Mouse (Mus musculus): ENCODE results near the gene Vmn1r7. TPM values are rescaled to one million over a fixed set of nuclear protein-coding genes. Genes with fewer than 3 reads are reported as not detected.
"Not testable (repeated sequence)": the region's sequence is repeated elsewhere in the genome, so short reads cannot be mapped to it uniquely, and the experiment has no call there.

Vmn1r7 gene
- polyA plus RNA-seq (2015; fragmentation: Nextera tagmentation; extraction: Ambion mirVana) = not detected in 2 replicates

DNA sequence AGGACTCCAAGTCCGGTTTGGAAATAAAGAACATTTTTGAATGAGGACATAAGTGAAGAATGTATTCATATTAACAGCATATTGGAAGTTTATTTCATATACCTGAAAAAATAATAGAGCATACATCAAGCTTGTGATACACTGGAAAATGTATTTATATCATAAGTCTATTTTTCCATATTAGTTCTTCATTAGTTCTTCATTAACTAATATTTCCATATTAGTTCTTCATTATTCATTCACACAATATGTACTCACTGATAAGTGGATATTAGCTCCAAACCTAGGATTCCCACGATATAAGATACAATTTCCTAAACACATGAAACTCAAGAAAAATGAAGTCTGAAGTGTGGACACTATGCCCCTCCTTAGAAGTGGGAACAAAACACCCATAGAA lies at the start of gene Vmn1r7:
Vmn1r7 (minus strand) TSS at position 101 of the 400 bp plus-strand sequence.
- H3K27ac ChIP-seq; ATAC-seq (replicated peaks); H3K36me3 ChIP-seq (replicated peaks); H3K4me1 ChIP-seq; H3K4me3 ChIP-seq; H3K9me3 ChIP-seq; H3K4me2 ChIP-seq; H3K9ac ChIP-seq; H3K27me3 ChIP-seq (replicated peaks): not testable (repeated sequence)
- WGBS = 80% methylated on average over 2 of the region's 2 CpGs

DNA sequence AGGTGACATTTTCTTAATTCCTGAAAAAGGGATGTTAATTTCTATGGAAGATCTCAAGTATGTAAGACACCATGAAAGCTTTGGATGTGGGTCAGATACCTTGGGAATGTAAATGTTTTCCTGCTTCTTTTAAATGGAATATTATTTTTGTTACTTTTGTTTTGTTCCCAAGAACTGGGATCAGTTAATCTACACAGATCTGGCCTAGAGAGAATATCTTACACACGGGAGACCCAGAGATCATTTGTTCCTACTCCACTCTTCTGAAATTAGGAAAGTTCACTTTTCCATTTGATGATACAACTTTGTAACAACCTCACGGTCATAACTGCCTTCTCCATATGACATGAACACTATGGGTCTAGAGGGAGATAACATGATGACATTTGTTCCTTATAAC lies 41.4 kb upstream of the Vmn1r7 start, which contains the start of gene Vmn1r9:
Vmn1r9 (plus strand) TSS at position 301 of the 400 bp plus-strand sequence.
- Histone ChIP-seq H3K27me3 (replicated peaks) (no peaks in the 10 kb centered on the region), H3K4me1 (no peaks in the 10 kb centered on the region), H3K9ac (no peak within 1 kb of the TSS), H3K9me3 (no peaks in the 10 kb centered on the region), H3K36me3 (replicated peaks) (no peaks in the 10 kb centered on the region), H3K4me3 (no peak within 1 kb of the TSS), H3K27ac (no peak within 1 kb of the TSS), H3K4me2 (no peak within 1 kb of the TSS)
- WGBS = 87% methylated on average over 2 of the region's 2 CpGs
- ATAC-seq (replicated peaks) = no peak

DNA sequence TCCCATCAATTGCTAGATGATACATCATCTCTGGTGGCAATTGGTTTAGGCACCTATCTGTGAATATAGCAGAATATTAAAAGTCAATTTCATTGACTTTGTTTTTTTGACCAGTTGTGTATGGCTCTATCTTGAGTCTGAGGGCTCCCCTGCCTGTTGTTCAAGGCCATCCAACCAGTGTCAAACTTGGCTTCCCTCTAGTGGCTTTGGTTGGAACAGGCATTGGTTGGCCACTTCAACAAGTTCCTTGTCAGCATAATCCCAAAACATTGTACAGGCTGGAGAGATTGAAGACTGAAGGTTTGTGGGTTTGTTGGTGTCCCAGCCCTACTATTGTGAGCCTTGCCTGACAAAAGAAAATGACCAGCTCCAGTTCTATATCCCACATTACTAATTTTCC lies 38.6 kb upstream of the Vmn1r7 start:
- ATAC-seq (replicated peaks) = no peak
- Histone ChIP-seq H3K9me3 (no peaks in the 10 kb centered on the region), H3K27me3 (replicated peaks) (no peaks in the 10 kb centered on the region), H3K4me3 (no peak overlapping the region), H3K4me2 (no peak overlapping the region), H3K9ac (no peak overlapping the region), H3K36me3 (replicated peaks) (no peaks in the 10 kb centered on the region), H3K4me1 (no peaks in the 10 kb centered on the region), H3K27ac (no peak overlapping the region)

DNA sequence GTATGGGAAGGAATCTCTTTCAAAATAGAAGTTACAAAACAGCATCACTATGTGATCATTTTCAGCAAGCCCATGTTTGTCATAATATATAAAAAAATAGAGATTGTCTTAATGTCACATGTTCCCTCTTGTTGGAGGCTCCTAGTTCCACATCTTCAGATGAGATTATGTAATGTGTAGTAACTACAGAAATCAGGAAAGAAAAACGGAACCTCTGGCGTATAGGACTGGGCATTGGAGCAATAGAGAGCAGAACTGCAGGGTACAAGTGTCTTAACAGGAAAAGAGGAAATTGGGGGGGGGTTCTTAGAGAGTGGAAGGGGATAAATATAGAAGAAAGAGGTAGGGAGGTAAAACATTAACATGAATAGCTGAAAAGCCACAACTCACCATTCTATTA lies 9.6 kb upstream of the Vmn1r7 start:
- WGBS = 90% methylated on average over 2 of the region's 2 CpGs
- Histone ChIP-seq H3K9ac (no peak overlapping the region), H3K4me1 (no peaks in the 10 kb centered on the region), H3K9me3 (no peaks in the 10 kb centered on the region), H3K4me2 (no peak overlapping the region), H3K4me3 (no peak overlapping the region), H3K27me3 (replicated peaks) (no peaks in the 10 kb centered on the region), H3K36me3 (replicated peaks) (no peaks in the 10 kb centered on the region), H3K27ac (no peak overlapping the region)
- no peak for ATAC-seq (replicated peaks)

DNA sequence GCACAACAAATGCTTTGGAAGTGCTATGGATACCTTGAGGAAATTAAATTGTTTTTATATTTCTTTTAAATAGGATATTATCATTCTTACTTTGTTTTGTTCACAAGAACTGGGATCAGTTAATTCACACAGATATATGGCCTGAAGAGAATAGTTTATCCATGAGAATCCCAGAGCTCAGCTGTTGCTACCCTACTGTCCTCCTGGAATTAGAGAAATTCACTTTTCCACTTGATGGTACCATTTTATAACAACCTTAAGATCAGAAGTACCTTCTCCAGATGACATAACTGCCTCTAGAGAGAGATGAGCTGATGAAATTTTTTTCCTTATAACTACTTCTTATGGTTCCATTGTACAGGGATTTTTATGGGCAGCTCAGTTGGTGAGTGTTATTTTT lies 6.9 kb upstream of the Vmn1r7 start, which contains the start of gene Vmn1r8:
Vmn1r8 (plus strand) TSS at position 301 of the 400 bp plus-strand sequence.
- no peak within 1 kb of the TSS for H3K4me3 ChIP-seq
- no peak within 1 kb of the TSS for H3K9ac ChIP-seq
- no peaks in the 10 kb centered on the region for H3K4me1 ChIP-seq
- no peaks in the 10 kb centered on the region for H3K27me3 ChIP-seq (replicated peaks)
- no peak within 1 kb of the TSS for H3K4me2 ChIP-seq
- no peaks in the 10 kb centered on the region for H3K36me3 ChIP-seq (replicated peaks)
- no peak for ATAC-seq (replicated peaks)
- no peaks in the 10 kb centered on the region for H3K9me3 ChIP-seq
- H3K27ac ChIP-seq = no peak within 1 kb of the TSS

DNA sequence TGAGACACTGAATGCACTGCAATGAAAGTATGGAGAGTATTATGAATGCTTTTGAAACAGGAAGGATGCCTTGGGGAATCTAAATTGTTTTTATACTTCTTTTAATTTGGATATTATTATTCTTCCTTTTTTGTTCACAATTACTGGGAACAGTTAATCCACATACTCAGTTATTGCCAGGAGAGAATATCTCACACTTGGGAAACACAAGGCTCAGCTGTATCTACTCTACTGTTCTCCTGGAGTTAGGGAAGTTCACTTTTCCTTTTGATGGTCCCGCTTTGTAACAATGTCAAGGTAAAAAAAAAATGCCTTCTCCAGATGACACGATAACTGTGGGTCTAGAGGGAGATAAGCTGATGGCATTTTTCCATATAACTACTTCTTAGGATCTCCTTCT lies 28.2 kb downstream of the Vmn1r7 start, which contains the start of gene Vmn1r6:
Vmn1r6 (plus strand) TSS at position 301 of the 400 bp plus-strand sequence.
- H3K27me3 ChIP-seq (replicated peaks) = no peaks in the 10 kb centered on the region
- no peaks in the 10 kb centered on the region for H3K36me3 ChIP-seq (replicated peaks)
- H3K4me1 ChIP-seq = no peaks in the 10 kb centered on the region
- H3K9me3 ChIP-seq = no peaks in the 10 kb centered on the region
- H3K27ac ChIP-seq = no peak within 1 kb of the TSS
- WGBS = 82% methylated on average over 2 of the region's 2 CpGs
- H3K9ac ChIP-seq = no peak within 1 kb of the TSS
- ATAC-seq (replicated peaks) = no peak
- H3K4me3 ChIP-seq = no peak within 1 kb of the TSS
- H3K4me2 ChIP-seq = no peak within 1 kb of the TSS

Other genes starting within 250 kb of the Vmn1r7 start
- gene Kbtbd2, start 227.5 kb downstream of the Vmn1r7 start, polyA plus RNA-seq (2015; fragmentation: Nextera tagmentation; extraction: Ambion mirVana) = 31.0 and 33.7 TPM in 2 replicates
- gene Fkbp9, start 193.3 kb downstream of the Vmn1r7 start, polyA plus RNA-seq (2015; fragmentation: Nextera tagmentation; extraction: Ambion mirVana) = 31.9 and 33.3 TPM in 2 replicates
- gene Nt5c3, start 101.4 kb downstream of the Vmn1r7 start, polyA plus RNA-seq (2015; fragmentation: Nextera tagmentation; extraction: Ambion mirVana) = 163 and 169 TPM in 2 replicates
- gene Vmn1r4, start 101.3 kb downstream of the Vmn1r7 start, polyA plus RNA-seq (2015; fragmentation: Nextera tagmentation; extraction: Ambion mirVana) = 0.50 and 0.61 TPM in 2 replicates
- not detected in 2 replicates for gene Vmn1r5, start 55.1 kb downstream of the Vmn1r7 start, polyA plus RNA-seq (2015; fragmentation: Nextera tagmentation; extraction: Ambion mirVana)
- not detected in 2 replicates for gene Vmn1r6, start 28.1 kb downstream of the Vmn1r7 start, polyA plus RNA-seq (2015; fragmentation: Nextera tagmentation; extraction: Ambion mirVana)
- gene Vmn1r8, start 7.0 kb upstream of the Vmn1r7 start, polyA plus RNA-seq (2015; fragmentation: Nextera tagmentation; extraction: Ambion mirVana) = not detected in 2 replicates
- not detected in 2 replicates for gene Vmn1r9, start 41.5 kb upstream of the Vmn1r7 start, polyA plus RNA-seq (2015; fragmentation: Nextera tagmentation; extraction: Ambion mirVana)
- not detected in 2 replicates for gene Vmn1r10, start 84.1 kb upstream of the Vmn1r7 start, polyA plus RNA-seq (2015; fragmentation: Nextera tagmentation; extraction: Ambion mirVana)
- gene Vmn1r11, start 108.1 kb upstream of the Vmn1r7 start, polyA plus RNA-seq (2015; fragmentation: Nextera tagmentation; extraction: Ambion mirVana) = not detected in 2 replicates
- gene Vmn1r12, start 131.6 kb upstream of the Vmn1r7 start, polyA plus RNA-seq (2015; fragmentation: Nextera tagmentation; extraction: Ambion mirVana) = not detected in 2 replicates
- gene Vmn1r13, start 178.0 kb upstream of the Vmn1r7 start, polyA plus RNA-seq (2015; fragmentation: Nextera tagmentation; extraction: Ambion mirVana) = not detected in 2 replicates
- not detected in 2 replicates for gene Vmn1r14, start 206.4 kb upstream of the Vmn1r7 start, polyA plus RNA-seq (2015; fragmentation: Nextera tagmentation; extraction: Ambion mirVana)
- gene Vmn1r15, start 232.6 kb upstream of the Vmn1r7 start, polyA plus RNA-seq (2015; fragmentation: Nextera tagmentation; extraction: Ambion mirVana) = not detected in 2 replicates